Mouse (Mus musculus) testis, adult 2 months (tissue): ENCODE data around the gene Fam83e. TPM values are rescaled to one million over a fixed set of nuclear protein-coding genes. Genes with fewer than 3 reads are reported as not detected.

ENCODE experiments used
- H3K27ac ChIP-seq: fragments of 200-500 bp; 2 replicates; pipeline ENCODE4 v1.5.1; 2012; ENCODE audit warnings: low read depth, low read length; ENCODE audit not compliant: control insufficient read depth, insufficient read depth
- H3K27me3 ChIP-seq: fragments of 200-500 bp; 2 replicates; pipeline ENCODE4 v1.6.1; 2012; ENCODE audit warnings: mild to moderate bottlenecking, low read length, moderate library complexity; ENCODE audit not compliant: control insufficient read depth, insufficient read depth
- H3K36me3 ChIP-seq: fragments of 200-500 bp; 2 replicates; pipeline ENCODE4 v1.6.1; 2012; ENCODE audit warnings: mild to moderate bottlenecking, low read length; ENCODE audit not compliant: control insufficient read depth, insufficient read depth
- H3K4me1 ChIP-seq: fragments of 200-500 bp; 2 replicates; pipeline ENCODE4 v1.6.1; 2012; ENCODE audit warnings: low read length; ENCODE audit not compliant: control insufficient read depth, insufficient read depth
- H3K4me3 ChIP-seq: fragments of 200-500 bp; 2 replicates; pipeline ENCODE4 v1.5.1; 2012; ENCODE audit warnings: low read depth, mild to moderate bottlenecking, low read length, moderate library complexity, mixed read lengths; ENCODE audit not compliant: control insufficient read depth
- CTCF ChIP-seq: fragments of 200-500 bp; IDR thresholded peaks from 2 replicates; pipeline ENCODE4 v1.5.1; 2012; ENCODE audit warnings: low read depth, mild to moderate bottlenecking, inconsistent platforms, low read length, moderate library complexity; ENCODE audit not compliant: control insufficient read depth, insufficient read depth, insufficient replicate concordance
- POLR2A ChIP-seq: fragments of 200-500 bp; IDR thresholded peaks from 2 replicates; pipeline ENCODE4 v1.6.1; 2012; ENCODE audit warnings: low read depth, mild to moderate bottlenecking, inconsistent platforms, low read length, moderate library complexity; ENCODE audit not compliant: control insufficient read depth
- polyA plus RNA-seq: library from polyadenylated mRNA; depleted of rRNA; stranded (reverse); fragments of >200 nt; gene quantifications from 2 replicates; pipeline ENCODE4 v1.2.3, GENCODE M21; 2012

The Fam83e gene
- polyA plus RNA-seq, 1 experiment = 145 TPM

DNA sequence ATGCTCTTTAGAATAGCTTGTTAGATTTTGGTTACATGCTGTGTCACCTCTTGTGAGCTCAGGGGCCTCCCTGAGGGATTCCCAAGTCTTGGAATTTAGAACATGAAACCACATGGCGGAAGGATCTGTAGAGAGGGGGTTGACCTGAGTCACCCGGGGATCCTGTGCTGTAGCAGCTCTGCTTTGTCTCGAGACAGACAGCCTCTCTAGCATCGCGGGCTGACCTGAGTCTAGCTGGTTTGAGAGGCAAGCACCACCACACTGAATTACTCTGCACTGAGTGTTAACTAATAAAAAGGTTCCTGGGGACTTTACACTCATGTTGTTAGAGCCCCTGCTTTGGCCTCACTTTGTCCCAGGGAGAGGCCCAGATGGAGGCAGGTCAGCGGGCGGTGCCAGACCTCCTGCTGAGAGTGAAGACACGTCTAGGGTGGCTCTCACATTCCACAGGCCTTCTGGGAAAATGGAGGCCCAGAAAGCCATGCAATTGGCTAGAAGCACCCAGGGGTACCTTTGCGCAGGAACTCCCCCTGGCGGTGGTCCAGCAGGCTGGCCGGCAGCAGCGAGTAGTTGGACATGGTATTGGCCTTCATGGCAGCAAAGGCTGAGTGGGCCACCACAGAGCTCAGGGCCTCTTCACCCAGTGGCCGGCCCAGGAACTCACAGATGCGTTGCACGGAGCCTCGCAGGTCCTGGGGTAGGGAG, 9.9 kb downstream of the Fam83e start:
- peak; percentile 21; the same call in 1 of the 2 replicates for TF ChIP-seq CTCF
- no peak for TF ChIP-seq POLR2A
- no peaks in the 10 kb centered on the region for H3K27me3 ChIP-seq
- peaks cover 3% of the 10 kb centered on the region for H3K4me1 ChIP-seq
- H3K36me3 ChIP-seq = no peaks in the 10 kb centered on the region
- no peak overlapping the region for H3K4me3 ChIP-seq
- no peak overlapping the region for H3K27ac ChIP-seq

DNA sequence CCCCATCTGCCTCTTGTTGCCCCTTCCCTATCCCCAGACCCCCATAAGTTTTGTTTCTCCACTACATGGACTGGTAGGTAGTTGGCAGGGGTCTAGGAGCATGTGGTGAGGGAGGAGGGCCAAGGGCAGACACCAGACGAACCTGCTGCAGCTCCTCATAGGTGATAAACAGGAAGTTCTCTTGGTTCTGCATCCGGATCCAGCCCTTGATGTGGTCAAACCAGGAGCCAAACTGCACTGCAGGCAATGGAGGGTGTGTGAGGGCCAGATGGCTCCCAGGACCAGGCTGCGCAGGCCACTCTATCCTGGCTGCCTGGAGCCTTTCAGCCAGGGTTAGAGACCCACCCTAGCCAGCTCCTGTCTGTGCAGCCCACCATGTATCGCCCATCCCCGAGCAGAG, 12.5 kb downstream of the Fam83e start:
- peaks cover 2% of the 10 kb centered on the region; the same call in 1 of the 2 replicates for H3K4me1 ChIP-seq
- TF ChIP-seq POLR2A (no peak), CTCF (no peak)
- no peak overlapping the region for H3K27ac ChIP-seq
- H3K4me3 ChIP-seq = no peak overlapping the region
- no peaks in the 10 kb centered on the region for H3K27me3 ChIP-seq
- no peaks in the 10 kb centered on the region for H3K36me3 ChIP-seq

DNA sequence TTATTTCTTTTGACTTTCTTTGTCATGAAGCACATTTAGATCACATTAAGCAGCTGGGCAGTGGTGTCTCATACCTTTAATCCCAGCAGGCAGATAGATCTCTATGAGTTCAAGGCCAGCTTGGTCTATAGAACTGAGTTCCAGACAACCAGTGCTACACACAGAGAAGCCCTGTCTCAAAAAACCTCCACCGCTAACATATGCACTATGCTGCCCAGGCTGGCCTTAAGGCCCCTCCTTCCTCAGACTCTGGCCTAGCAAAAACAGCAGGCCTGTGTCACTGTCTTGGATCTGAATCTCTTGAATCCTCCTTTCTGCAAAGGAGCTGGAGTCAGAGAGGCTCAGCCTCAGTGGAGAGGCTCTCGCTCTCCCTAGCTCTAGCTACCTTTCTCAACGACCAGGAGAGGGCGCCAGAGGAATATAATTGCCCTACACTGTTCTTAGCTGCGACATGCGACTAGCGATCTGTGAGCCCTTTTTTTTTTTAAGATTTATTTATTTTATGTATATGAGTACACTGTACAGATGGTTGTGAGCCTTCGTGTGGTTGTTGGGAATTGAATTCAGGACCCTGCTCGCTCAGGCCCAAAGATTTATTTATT, 18.3 kb downstream of the Fam83e start:
- H3K36me3 ChIP-seq = no peaks in the 10 kb centered on the region
- no peak overlapping the region for H3K4me3 ChIP-seq
- H3K4me1 ChIP-seq = no peaks in the 10 kb centered on the region; the same call in 1 of the 2 replicates
- no peak overlapping the region for H3K27ac ChIP-seq
- TF ChIP-seq POLR2A = no peak
- peak; percentile 64; the same call in 1 of the 2 replicates for TF ChIP-seq CTCF
- no peaks in the 10 kb centered on the region for H3K27me3 ChIP-seq

DNA sequence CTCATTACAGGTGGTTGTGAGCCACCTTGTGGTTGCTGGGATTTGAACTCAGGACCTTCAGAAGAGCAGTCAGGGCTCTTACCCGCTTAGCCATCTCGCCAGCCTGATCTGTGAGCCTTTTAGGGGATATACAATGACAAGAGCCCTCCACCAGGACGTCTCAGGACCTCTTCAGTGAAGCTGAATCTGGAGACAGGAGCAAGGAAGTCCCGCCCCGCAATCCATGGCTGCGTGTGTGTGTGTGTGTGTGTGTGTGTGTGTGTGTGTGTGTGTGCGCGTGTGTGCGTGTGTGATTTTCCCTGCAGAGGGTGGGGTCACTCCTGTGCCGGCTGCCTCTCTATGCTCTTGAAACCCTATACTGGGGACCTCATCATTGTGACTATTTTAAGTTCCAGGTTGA, 18.8 kb downstream of the Fam83e start:
- no peak for TF ChIP-seq CTCF
- TF ChIP-seq POLR2A = no peak
- Histone ChIP-seq H3K27me3 (no peaks in the 10 kb centered on the region), H3K4me3 (no peak overlapping the region), H3K36me3 (no peaks in the 10 kb centered on the region), H3K27ac (no peak overlapping the region), H3K4me1 (no peaks in the 10 kb centered on the region; the same call in 1 of the 2 replicates)

DNA sequence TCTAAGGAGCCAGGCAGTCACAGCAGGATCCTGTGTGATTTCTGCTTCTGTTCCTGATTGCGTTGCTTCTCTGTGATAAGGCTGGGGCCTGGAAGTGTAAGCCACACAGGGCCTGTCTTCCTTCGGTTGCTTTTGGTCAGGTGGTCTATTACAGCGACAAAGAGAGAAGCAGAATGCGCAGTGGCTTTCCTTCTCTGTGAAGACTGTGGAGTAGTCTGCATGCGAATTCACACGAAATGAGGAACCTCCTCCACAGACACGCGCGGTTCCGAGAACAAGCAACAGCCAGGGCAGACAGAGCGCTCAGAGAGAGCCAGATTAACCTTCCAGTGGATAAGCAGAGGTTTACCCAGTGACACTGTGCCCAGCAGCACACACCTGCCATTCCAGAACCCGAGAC, 20.3 kb downstream of the Fam83e start:
- no peaks in the 10 kb centered on the region for H3K4me1 ChIP-seq
- H3K27me3 ChIP-seq = no peaks in the 10 kb centered on the region
- TF ChIP-seq CTCF = no peak
- no peak for TF ChIP-seq POLR2A
- no peak overlapping the region for H3K4me3 ChIP-seq
- H3K27ac ChIP-seq = peak overlapping the region; percentile 33; the same call in 1 of the 2 replicates
- H3K36me3 ChIP-seq = no peaks in the 10 kb centered on the region

DNA sequence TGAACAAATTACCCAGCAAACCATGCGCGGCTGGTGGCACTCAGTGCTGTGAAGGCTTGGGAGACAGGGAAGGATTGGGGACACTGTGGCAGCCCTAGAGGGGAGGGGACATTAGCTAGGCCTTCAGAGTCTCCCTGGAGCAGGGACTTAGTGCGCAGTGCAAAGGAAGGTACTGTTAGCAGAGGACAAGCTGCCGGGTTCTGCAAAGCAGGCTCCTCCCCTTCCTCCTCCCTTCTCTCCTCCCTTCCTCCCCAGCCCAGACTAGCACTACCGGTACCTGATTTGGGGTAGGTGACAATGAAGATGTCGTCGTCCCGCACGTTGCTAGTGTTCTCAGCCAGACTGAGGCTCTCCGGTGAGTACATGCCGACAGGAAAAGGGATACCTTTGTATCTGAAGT, 20.8 kb downstream of the Fam83e start:
- Histone ChIP-seq H3K27ac (no peak overlapping the region), H3K4me3 (no peak overlapping the region), H3K36me3 (no peaks in the 10 kb centered on the region), H3K4me1 (no peaks in the 10 kb centered on the region), H3K27me3 (no peaks in the 10 kb centered on the region)
- TF ChIP-seq POLR2A (0 out of 2 replicates have a peak, but pooled peaks have one; percentile 36), CTCF (no peak)

DNA sequence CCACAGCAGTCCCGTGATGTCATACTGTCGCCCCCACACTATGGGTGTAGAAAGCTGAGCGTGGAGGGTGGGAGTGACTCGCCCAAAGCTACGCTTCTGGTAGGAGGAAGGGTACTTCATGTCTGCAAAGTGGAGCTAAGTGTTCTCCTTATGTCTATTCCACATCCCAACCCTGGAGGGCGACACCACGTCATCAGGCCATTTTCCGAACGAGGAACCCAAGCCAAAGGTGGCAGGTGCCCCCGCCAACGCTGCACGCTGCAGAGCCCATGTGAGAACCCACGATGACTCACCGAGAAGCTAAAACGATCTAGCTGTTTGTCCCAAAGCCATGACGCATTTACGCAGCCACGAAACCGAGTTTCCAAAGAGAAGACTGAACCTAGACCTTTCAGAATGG, 21.3 kb downstream of the Fam83e start:
- H3K4me1 ChIP-seq = no peaks in the 10 kb centered on the region
- no peak overlapping the region for H3K27ac ChIP-seq
- TF ChIP-seq CTCF (no peak), POLR2A (no peak)
- H3K4me3 ChIP-seq = no peak overlapping the region
- H3K27me3 ChIP-seq = no peaks in the 10 kb centered on the region
- H3K36me3 ChIP-seq = no peaks in the 10 kb centered on the region
